Mouse (Mus musculus) retina, postnatal 7 days (tissue): ENCODE measurements around the gene 4930518I15Rik.
"Not testable (repeated sequence)": the region's sequence is repeated elsewhere in the genome, so short reads cannot be mapped to it uniquely, and the experiment has no call there.

Experiments
- DNase-seq: peaks from one replicate; pipeline ENCODE4 v3.0.0-alpha.2; 2012; ENCODE audit warnings: low read depth, low spot score

4930518I15Rik gene

DNA sequence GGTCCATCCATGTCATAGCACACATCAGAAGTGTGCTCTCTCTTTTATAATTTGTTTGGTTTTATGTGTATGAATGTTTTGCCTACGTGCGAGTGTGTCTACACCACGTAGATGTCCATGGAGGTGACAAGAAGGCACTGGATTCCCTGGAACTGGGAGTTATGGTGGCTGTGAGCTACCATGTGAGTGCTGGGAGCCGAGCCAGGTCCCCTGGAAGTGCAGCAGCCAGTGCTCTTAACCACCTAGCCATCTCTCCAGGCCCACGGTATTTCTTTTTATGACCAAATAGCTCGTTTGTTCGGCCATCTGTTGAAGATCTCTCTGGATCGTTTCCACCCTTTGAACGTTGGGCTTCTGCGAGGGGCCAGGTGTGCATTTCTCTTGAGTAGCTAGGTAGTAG is 14.4 kb downstream of the 4930518I15Rik start:
- no peak for DNase-seq

DNA sequence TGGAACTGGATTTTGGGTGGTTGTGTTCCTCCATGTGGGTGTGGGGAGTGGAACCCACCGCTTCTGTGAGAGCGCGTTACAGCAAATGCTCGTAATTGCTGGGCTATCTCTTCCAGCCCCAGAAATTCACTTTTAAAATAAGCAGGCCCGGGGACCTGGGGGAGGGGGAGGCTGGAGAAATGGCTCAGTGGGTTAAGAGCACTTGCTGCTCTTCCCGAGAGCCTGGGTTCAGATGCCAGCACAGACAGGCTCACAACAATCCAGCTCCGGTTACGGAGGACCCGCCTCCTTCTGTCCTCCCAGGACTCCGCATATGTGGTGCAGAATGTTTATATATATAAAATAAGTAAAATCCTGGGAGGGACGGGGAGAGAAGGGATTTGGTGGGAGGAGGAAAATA is 15.0 kb downstream of the 4930518I15Rik start:
- DNase-seq = no peak

DNA sequence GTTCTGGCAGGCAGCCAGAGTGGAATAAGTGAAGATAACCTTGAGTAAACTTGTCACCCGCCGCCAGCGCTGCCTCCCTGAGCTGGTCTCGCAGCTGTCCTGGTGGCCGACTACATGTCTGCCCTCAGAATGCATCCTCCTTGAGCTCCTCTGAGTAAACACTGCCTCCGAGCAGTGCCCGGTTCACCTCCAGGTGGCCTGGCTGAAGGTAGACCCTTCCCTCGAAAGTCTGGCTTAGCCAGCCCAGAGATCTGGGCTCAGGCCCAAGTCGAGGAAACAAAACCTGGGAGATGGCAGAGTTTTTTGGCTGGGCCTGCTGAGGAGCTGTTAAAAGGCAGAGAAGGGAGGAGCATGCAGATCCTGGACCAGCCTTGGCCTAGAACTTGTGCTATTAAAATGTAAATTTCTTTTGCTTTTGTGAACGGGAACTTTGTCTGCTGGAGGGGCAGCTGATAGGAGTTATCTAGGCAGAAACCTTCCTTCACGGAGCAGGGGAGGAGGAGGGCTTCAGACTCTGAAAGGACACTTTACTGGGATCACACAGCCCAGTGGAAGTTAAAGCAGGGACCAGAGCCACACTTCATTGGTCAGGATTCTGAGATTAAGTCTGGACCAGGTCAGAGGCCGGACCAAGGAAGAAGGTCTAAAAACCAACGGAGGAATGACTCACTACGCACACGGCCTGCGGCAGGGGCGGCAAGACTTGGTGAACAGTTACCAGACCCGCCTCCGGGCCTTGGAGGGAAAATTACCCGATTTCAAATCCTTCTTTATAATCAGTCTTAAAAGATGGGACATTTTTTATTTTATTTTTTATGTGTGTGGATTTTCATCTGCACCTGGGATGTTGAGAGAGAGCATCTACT is 15.7 kb downstream of the 4930518I15Rik start:
- DNase-seq = no peak

DNA sequence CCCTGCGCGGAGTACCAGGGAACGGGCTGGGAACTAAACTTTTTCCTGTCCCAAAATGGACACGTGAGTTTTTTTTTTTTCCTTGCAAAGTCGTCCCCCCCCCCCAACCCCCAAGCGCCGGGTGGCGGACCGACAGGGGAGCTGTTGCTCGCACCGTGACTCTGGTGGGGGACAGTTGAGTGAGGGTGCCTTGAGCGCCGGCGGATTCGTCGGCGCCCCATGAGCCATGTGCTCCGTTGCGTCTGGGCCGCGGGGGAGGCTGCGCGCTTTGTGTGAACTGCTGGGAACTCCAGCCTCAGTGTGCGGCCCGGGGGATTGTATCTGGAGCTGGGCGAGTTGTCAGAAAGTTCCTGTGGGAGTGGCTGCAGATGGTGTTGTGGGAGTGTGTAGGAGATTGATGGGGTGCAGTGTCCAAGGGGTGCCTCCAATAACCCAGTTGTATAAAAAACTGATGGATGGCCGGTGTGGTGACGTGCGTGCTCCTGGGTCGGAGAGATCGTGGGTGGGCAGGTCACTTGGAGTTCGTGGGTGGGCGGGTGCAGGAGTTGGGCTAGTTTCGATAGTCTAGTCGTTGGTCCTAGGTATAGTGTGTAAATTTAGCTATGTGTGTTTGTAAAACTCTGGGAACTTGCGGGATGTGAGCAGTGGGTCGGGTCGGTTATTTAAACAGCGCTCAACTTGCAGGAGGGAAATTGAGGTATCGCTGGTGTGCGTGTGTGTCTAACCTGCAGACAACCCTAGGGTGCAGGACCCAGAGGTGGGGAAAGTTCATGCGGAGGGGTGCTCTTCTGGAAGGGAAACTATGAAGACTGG is 16.5 kb downstream of the 4930518I15Rik start:
- DNase-seq = no peak

DNA sequence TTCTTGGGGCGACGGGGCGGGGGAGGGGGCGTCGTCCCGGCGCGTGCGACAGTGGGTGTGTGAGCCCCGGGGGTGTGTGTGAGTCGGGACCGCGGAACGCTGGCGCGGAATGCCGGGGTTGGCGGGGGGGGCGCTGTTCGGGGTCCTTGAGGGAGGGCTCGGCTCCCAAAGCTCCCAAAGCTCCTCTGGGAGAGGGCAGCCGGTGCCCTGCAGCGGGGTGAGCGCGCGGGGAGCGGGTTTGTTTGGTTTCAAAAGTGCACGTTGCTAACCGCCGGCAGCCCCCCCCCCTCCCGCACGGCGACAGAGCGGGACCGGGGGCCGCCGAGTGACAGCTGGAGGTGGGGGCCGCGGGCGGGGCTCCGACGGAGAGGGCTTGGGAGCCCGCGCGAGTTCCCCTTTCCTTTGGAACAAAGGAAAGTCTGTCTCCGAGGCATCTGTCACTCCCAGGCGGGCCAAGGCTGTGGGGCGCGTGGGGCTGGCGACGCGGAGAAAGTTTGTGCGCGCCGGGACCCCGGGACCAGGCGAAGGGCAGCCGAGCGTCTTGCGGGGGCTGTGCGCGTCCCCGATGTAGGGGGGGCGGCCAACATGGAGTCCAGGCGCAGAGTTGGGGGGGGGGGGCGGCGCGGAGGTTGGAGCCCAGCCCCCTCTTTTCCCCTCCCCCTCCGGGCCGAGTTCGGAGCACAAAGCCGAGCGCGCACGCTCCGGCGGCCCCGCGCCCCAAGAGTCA is 17.3 kb downstream of the 4930518I15Rik start:
- DNase-seq = no peak

DNA sequence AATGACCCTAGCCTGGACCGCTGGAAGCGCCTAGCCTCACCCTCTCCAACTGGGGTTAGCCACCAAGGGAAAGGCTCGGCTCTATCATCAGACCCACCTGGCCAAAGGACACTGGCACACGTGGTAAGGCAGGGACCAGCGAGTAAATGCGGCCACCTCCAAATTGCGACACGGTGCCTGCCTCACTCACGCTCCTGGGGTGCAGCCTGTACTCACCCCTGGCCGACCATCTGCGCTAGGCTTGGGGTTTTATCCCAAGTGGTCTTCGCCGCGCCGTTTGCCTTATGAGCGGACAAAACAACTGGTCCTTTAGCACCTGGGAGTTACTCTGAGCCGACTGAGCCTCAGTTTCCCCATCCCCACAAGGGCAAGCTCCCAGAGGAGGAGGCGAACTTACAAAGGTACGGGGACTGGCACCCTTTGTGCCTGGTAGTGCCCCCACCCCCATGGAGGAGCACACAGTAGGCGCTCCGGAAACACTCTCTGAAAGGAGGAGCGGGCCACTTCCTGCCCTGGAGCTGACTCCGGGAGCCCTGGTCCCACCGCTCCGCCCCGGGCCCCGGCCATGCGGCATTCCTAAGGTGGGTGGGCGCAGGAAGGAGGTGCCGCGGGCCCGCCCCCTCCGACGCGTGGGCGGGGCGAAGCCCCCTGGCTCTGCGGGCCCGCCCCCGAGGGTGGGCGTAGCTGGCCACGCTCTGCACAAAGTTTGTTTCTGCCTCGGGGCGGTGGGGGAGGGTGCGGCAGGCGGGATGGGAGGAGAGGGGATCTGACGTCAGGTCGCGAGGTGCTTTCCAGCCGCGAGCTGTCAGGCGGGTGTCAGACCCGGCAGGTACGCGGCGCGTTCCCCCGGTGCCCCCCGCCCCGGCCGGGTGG is 18.2 kb downstream of the 4930518I15Rik start, which contains the start of gene Tgif2:
Gene Tgif2 (plus strand): TSS at position 689 of the 873 bp plus-strand sequence.
- no peak for DNase-seq

DNA sequence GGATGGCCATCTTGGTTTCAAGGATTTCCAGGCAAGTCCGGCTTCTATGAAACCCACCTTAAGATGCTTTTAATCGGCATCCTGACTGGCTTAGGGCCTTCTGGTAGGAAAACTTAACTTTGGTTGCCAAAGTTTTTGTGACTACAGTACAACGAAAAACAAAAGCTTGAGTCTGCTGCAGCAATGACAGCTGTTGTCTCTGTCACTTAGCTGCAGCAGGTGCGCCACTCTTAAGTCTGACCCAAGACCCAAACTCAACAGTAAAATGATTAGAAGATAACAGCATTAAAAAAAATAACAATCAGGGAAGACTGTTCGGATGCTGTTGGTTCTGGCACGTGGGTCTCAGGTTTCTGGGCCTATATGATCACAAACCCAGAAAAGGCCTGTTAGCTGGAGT is 18.9 kb downstream of the 4930518I15Rik start:
- DNase-seq = no peak

DNA sequence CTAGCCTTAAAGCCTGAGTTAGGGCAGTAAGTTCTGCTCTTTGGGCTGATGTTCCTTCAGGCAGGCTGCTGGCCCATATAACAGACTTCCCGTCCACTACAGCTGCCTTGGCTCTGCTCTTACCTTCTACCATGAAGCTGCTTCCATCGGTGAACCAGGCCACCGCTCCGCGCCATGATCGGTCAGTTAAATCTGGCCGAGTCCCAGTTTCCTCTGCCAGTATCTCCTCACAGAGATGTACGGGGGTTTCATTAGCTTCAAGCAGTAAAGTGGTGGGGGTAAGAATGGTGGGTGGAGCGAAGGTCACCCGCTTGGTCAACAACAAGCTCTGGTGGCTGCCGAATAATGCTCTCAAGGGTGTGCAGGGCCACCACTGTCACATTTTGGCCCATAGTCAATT is 23.4 kb downstream of the 4930518I15Rik start:
- DNase-seq = no peak

DNA sequence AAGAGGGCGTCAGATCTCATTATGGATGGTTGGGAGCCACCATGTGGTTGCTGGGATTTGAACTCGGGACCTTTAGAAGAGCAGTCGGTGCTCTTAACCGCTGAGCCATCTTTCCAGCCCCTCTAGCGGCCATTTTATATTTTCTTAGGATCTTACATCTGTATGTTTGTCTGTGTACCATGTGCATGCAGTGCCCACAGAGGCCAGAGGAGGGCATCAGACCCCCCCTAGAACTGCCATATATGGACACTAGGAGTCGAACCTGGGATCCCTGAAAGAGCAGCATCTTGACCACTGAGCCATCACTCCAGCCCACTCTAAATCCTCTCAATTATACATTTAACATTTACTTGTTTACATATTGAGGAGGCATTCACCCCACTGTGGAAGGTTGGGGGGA is 32.6 kb downstream of the 4930518I15Rik start:
- DNase-seq = not testable (repeated sequence)

DNA sequence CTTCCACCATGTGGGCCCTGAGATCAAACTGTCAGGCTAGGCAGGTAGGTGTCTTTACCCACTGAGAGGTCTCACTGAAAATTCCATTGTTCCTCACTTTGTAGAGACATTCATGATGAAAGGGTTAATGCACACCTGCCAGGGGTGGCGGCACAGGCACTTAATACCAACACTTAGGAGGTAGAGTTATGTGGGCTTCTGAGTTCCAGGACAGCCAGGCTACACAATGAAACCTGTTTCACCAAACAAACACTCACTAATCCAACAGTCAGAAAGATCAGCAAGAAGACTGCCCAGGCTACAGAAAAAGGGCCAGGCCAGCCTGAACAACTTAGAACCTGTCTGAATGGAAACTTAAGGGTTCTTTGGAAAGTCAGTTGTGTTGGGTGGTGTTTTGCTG is 41.6 kb downstream of the 4930518I15Rik start:
- no peak for DNase-seq

DNA sequence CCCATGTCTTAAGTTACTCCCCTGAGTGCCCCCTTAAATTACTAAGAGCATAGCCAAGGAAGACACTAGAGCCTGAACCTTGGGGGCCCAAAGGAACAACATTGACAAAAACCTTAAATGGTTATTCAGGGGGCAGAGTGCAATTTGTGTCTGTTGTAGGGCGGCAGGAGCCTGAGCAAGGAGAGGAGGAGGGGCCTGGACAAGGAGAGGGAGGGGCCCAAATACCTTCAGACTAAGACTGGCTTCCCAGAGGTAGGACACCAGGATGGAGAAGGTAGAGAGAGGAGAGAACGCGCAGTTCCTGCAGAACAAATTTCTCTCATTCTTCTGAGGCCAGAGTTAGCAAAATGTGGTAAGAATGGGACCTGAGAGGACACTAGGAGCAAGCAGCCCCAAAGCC is 42.3 kb downstream of the 4930518I15Rik start:
- DNase-seq = no peak

DNA sequence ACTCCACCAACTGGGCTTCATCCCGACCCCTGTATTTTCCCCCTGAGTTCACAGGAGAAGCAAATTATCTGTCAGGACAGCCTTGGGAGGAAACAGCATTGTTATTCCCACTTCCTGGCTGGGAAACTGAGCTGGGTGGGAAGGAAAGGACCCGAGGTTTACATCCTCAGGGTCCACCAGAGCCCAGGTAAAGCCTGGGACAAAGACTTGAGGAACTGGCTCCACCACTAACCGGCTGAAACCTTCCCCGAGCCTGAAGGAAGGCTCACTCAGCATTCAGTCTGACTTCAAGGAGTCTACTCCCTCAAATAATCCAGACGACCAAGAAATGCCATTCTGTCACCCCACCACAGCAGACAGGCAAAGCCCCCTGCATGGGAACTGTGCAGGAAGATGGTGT is 42.9 kb downstream of the 4930518I15Rik start:
- DNase-seq = no peak

DNA sequence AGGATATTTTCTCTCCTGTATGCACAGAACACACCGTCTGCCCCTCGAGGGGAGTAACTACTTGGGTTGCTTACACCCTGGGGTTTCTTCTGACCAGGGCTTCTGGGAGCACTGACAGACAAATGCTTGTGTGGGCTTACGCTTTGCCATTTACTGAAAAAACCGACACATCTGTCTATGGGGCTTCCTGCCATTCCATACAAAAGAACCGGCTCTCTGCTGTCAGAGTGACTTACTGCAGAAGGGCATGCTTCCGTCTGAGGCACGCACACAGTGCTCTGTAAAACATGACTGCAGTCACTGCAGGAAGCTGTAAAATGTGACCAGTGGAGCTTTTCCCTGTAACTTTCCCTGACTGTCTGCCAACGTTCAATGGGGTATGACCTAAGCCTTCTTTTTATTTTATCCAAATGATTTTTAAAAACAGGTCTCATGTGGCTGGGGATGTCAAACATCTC is 43.4 kb downstream of the 4930518I15Rik start:
- DNase-seq = no peak

DNA sequence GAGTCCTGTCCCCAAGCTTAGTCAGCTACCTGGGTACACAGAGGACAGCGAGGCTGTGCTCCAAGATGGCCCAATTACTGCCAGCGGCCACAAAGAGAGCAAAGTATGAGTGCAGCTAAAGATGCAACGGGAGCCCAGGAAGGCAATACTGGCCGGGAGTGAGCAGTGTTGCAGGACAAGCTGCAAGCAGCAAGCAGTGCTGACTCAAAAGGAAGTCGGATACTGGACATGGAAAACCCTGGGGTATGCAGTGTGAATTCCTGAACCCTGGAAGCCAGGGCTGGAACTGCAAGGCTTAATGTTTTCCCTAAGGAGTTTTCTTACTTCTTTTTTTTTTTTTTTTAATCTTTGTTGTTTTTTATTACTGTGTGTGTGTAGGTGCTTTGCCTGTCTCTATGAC is 46.2 kb downstream of the 4930518I15Rik start:
- no peak for DNase-seq

DNA sequence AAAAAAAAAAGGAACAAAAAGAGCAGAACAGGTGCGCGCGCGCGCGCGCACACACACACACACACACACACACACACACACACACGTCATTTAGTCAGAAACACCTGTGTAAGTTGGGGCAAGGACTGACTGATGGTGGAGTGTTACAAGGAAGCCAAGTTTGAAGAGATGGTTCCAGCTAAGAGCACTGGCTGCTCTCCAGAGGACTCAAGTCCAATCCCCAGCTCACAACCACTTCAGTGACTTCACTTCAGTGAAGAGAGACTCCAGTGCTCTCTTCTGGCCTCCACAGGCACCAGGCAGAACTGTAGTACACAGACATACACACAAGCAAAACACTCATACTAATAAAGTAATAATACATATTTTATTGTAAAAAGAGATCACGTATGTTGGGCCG is 47.0 kb downstream of the 4930518I15Rik start:
- no peak for DNase-seq

DNA sequence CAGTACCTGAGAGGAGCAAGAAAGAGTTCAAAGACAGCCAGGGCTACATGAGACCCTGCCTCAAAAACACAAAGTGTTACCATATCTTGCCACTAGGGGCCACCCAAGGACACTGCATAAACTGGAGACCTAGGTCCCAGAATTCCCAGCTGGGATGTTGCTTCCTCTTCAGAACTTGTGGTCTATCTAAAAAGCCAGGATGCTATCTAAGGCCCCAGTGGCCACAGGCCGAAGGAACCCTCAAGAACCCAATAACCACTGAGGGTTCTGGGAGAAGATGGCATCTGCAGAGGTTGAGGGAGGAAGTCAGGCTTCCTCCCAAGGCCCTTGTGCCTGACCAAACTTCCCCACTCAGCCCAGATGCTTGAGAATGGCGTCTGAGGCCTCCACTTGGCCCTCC is 48.2 kb downstream of the 4930518I15Rik start:
- DNase-seq = peak; percentile 40

DNA sequence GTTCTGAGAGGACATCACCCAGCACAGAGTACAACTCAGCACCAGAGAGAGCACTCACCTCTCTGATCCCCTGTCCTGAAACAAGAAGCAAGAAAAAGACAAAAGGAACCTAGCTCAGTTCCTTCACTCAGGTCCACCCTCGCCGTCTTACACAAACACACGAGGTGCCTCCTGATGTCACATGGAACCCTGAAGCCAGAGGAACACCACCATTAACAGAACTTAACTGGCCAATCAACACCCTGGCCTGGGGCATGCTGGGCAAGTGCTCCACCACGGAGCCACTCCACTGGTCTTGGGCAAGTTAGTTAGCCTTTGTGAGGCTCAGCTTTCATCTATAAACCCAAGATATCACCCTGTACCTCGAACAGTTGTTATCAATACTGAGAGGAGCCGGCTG is 50.9 kb downstream of the 4930518I15Rik start:
- DNase-seq = no peak
